Mouse (Mus musculus) ES-Bruce4 (cell line): ENCODE results near the gene Cd47. TPM values are rescaled to one million over a fixed set of nuclear protein-coding genes. Genes with fewer than 3 reads are reported as not detected.
A peak's percentile ranks its signal among the peaks of the same experiment; 100 is the strongest.

Source experiments
- H3K27ac ChIP-seq: 2 replicates; pipeline ENCODE4 v1.5.1; 2012; ENCODE audit warnings: low read length, inconsistent platforms; ENCODE audit not compliant: insufficient read depth
- H3K27me3 ChIP-seq: 2 replicates; pipeline ENCODE4 v1.6.1; 2012; ENCODE audit warnings: mild to moderate bottlenecking, low read length, inconsistent platforms; ENCODE audit not compliant: control insufficient read depth, poor library complexity, insufficient read depth, severe bottlenecking
- H3K36me3 ChIP-seq: 2 replicates; pipeline ENCODE4 v1.6.1; 2012; ENCODE audit warnings: inconsistent platforms, mild to moderate bottlenecking, low read length, moderate library complexity; ENCODE audit not compliant: control insufficient read depth, poor library complexity, insufficient read depth, severe bottlenecking
- H3K4me1 ChIP-seq: one replicate; pipeline ENCODE4 v1.8.1; 2011; ENCODE audit warnings: low read length; ENCODE audit not compliant: control insufficient read depth, insufficient read depth
- H3K4me3 ChIP-seq: 2 replicates; pipeline ENCODE4 v1.5.1; 2011; ENCODE audit warnings: low read depth, mild to moderate bottlenecking, low read length
- H3K9ac ChIP-seq: 2 replicates; pipeline ENCODE4 v1.6.1; 2012; ENCODE audit warnings: low read depth, mild to moderate bottlenecking, inconsistent platforms; ENCODE audit not compliant: poor library complexity, severe bottlenecking
- H3K9me3 ChIP-seq: replicated peaks from 2 replicates; pipeline ENCODE4 v1.6.1; 2012; ENCODE audit warnings: mild to moderate bottlenecking, low read length, inconsistent platforms; ENCODE audit not compliant: control insufficient read depth, poor library complexity, insufficient read depth, severe bottlenecking
- CTCF ChIP-seq: IDR thresholded peaks from one replicate; pipeline ENCODE4 v1.8.1; 2011; ENCODE audit warnings: low read depth, low read length
- EP300 ChIP-seq: IDR thresholded peaks from 2 replicates; pipeline ENCODE4 v1.6.1; 2011; ENCODE audit warnings: low read depth, low read length; ENCODE audit not compliant: insufficient read depth
- POLR2A ChIP-seq: IDR thresholded peaks from one replicate; pipeline ENCODE4 v1.8.1; 2011; ENCODE audit warnings: low read length; ENCODE audit not compliant: insufficient read depth
- polyA plus RNA-seq: library from polyadenylated mRNA; stranded (reverse); fragments of >200 nt; gene quantifications from 2 replicates; pipeline ENCODE4 v1.2.4, GENCODE M21; 2011; ENCODE audit warnings: low read depth; ENCODE audit not compliant: missing spikeins, insufficient read depth, insufficient read length

The Cd47 gene
- polyA plus RNA-seq, 1 experiment, result 11.0 TPM

GRCm38 (mm10) chr16:49848651-49849050 is 48.3 kb downstream of the Cd47 start:
- Histone ChIP-seq H3K27ac (no peak overlapping the region), H3K27me3 (peaks cover 2% of the 10 kb centered on the region; the same call in 1 of the 2 replicates), H3K4me1 (no peaks in the 10 kb centered on the region), H3K9me3 (peaks cover 2% of the 10 kb centered on the region; the same call in 1 of the 2 replicates), H3K36me3 (no peaks in the 10 kb centered on the region), H3K4me3 (no peak overlapping the region), H3K9ac (no peak overlapping the region)
- TF ChIP-seq EP300 (no peak), CTCF (no peak), POLR2A (no peak)

GRCm38 (mm10) chr16:49852940-49853339 is 52.6 kb downstream of the Cd47 start:
- Histone ChIP-seq H3K27ac (no peak overlapping the region), H3K36me3 (no peaks in the 10 kb centered on the region), H3K27me3 (peaks cover 2% of the 10 kb centered on the region; the same call in 1 of the 2 replicates), H3K9me3 (peaks cover 2% of the 10 kb centered on the region; the same call in 1 of the 2 replicates), H3K4me1 (no peaks in the 10 kb centered on the region), H3K9ac (no peak overlapping the region), H3K4me3 (no peak overlapping the region)
- TF ChIP-seq CTCF (no peak), EP300 (no peak), POLR2A (no peak)

GRCm38 (mm10) chr16:49853633-49854032 is 53.3 kb downstream of the Cd47 start:
- peaks cover 2% of the 10 kb centered on the region; the same call in 1 of the 2 replicates for H3K9me3 ChIP-seq
- H3K27me3 ChIP-seq, result peaks cover 2% of the 10 kb centered on the region; the same call in 1 of the 2 replicates
- no peaks in the 10 kb centered on the region for H3K4me1 ChIP-seq
- no peak overlapping the region for H3K9ac ChIP-seq
- H3K4me3 ChIP-seq, result no peak overlapping the region
- no peak for TF ChIP-seq CTCF
- no peak for TF ChIP-seq EP300
- TF ChIP-seq POLR2A, result no peak
- no peaks in the 10 kb centered on the region for H3K36me3 ChIP-seq
- no peak overlapping the region for H3K27ac ChIP-seq

GRCm38 (mm10) chr16:49854194-49854593 is 53.9 kb downstream of the Cd47 start:
- no peak overlapping the region for H3K27ac ChIP-seq
- no peak overlapping the region for H3K9ac ChIP-seq
- H3K36me3 ChIP-seq, result no peaks in the 10 kb centered on the region
- H3K9me3 ChIP-seq, result peaks cover 2% of the 10 kb centered on the region; the same call in 1 of the 2 replicates
- no peak overlapping the region for H3K4me3 ChIP-seq
- H3K27me3 ChIP-seq, result peaks cover 2% of the 10 kb centered on the region; the same call in 1 of the 2 replicates
- no peaks in the 10 kb centered on the region for H3K4me1 ChIP-seq
- no peak for TF ChIP-seq CTCF
- no peak for TF ChIP-seq EP300
- no peak for TF ChIP-seq POLR2A

GRCm38 (mm10) chr16:49854931-49855835 is 54.9 kb downstream of the Cd47 start:
- TF ChIP-seq EP300, result 0 out of 2 replicates have a peak, but pooled peaks have one; percentile 7
- TF ChIP-seq POLR2A, result no peak
- TF ChIP-seq CTCF, result peak; percentile 14
- Histone ChIP-seq H3K36me3 (no peaks in the 10 kb centered on the region), H3K27ac (peak overlapping the region; percentile 47), H3K9ac (peak overlapping the region; percentile 76), H3K4me3 (peak overlapping the region; percentile 73), H3K4me1 (peaks cover 2% of the 10 kb centered on the region), H3K9me3 (no peaks in the 10 kb centered on the region), H3K27me3 (peaks cover 2% of the 10 kb centered on the region; the same call in 1 of the 2 replicates)
